Mouse (Mus musculus): Measurements from ENCODE around the gene Optc.

- TF ChIP-seq CTCF (IDR thresholded peaks at IDR 0.05; ENCODE audit: low read depth) (no peak), EP300 (optimal IDR thresholded peaks at IDR 0.05) (no peak)
Observed at GRCm38 (mm10) chr1:133934354-133934963, 26.7 kb upstream of the Optc start.

Measured in stomach, postnatal 0 days (tissue).